Mouse (Mus musculus): ENCODE results near the gene Lingo3. TPM values are rescaled to one million over a fixed set of nuclear protein-coding genes. Genes with fewer than 3 reads are reported as not detected.
A peak's percentile ranks its signal among the peaks of the same experiment; 100 is the strongest.

The Lingo3 gene
- polyA plus RNA-seq, 1 experiment: not detected

DNA sequence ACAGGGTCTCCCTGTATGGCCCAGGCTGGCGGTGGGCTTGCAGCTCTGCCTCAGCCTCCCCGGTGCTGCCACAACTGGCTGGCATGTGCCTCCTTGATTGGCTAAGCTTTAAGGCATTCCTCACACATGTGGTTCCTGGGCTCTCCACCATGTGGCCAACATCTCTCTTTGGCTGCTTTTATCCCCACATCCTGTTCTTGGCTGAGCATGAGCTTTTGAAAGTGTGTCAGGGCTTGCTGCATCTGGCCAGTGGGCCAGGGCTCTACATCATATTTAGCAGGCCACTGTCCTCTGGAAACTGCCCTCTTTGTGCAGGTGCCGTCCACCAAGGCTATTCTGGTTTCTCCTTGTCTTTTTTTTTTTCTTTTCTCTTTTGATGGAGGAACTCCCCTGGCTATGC lies 12.4 kb upstream of the Lingo3 start:
- WGBS: 26% methylated on average over 3 of the region's 3 CpGs
- peak; percentile 17; the same call in 1 of the 2 replicates for TF ChIP-seq CTCF (IDR thresholded peaks at IDR 0.05; ENCODE audit: control insufficient read depth, insufficient read depth, low read length)
- no peak for TF ChIP-seq POLR2A (IDR thresholded peaks at IDR 0.05; ENCODE audit: borderline replicate concordance, control insufficient read depth, low read depth, low read length)
- peaks cover 6% of the 10 kb centered on the region for H3K4me1 ChIP-seq (ENCODE audit: control insufficient read depth, insufficient read depth, low read length)
- peak overlapping the region; percentile 98 for H3K4me3 ChIP-seq (replicated peaks; ENCODE audit: control insufficient read depth, low read depth, low read length)
- peak overlapping the region; percentile 97 for H3K27ac ChIP-seq (ENCODE audit: control insufficient read depth, insufficient read depth, low read depth, low read length, poor library complexity)

DNA sequence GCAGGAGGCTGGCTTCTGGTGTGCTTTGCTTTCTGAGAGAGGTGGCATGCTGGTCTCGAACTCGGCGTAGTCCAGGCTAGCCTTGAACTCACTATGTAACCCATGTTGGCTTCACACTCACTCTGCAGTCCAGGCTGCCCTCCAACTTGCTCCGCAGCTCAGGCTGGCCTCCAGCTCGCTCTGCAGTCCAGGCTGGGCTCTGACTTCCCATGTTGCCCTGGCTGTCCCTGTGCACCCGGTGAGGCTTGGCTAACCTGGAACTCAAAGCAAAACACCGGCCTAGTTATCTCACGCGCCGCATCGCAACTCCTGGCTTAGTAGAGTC lies 11.9 kb upstream of the Lingo3 start:
- Histone ChIP-seq H3K4me3 (replicated peaks; ENCODE audit: control insufficient read depth, low read depth, low read length) (peak overlapping the region; percentile 98), H3K27ac (ENCODE audit: control insufficient read depth, insufficient read depth, low read depth, low read length, poor library complexity) (peak overlapping the region; percentile 97), H3K4me1 (ENCODE audit: control insufficient read depth, insufficient read depth, low read length) (peaks cover 6% of the 10 kb centered on the region)
- peak; percentile 45; the same call in 1 of the 2 replicates for TF ChIP-seq POLR2A (IDR thresholded peaks at IDR 0.05; ENCODE audit: borderline replicate concordance, control insufficient read depth, low read depth, low read length)
- TF ChIP-seq CTCF (IDR thresholded peaks at IDR 0.05; ENCODE audit: control insufficient read depth, insufficient read depth, low read length): no peak
- 18% methylated on average over 11 of the region's 11 CpGs for WGBS

DNA sequence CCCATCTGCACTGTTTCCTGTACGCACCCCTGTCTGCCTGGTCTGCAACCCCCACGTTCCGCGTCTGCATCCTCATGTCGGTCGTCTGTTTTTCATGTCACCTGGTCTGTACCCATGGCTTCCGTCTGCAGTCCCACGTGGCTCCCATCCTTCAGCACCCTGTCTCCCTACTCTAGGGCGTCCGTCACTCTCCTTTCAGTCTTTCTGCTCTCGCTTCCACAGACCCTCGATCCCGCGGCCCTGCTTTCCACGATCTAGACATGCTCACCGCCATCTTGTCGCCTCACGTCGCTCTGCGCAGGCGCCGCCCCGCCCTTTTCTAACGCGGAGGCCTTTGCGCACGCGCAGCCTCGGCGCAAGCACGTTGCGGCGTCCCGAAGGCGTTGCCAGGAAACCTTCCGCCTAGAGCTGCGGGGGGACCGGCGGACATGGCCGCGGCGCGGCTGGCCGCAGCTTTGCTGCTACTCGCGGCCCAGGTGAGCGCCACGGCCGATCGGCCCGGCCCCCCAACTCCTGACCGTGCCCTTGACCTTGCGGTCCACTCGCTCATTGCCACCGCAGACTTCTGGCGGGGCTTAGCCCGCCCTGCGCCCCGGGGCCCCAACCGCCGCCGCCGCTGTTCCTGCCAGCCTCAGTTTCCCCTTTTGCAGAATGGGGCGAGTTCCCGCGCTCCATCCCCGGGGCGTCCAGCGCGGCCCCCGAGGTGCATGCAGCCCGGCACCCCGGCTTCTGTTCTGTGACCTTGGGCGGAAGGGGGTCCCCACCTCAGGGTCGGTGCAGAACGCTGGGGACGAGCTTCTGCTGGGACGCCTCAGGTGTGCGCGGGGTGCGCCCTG lies 11.3 kb upstream of the Lingo3 start, which contains the start of the genes Lsm7 and Sppl2b:
Gene Lsm7 (minus strand): TSS at position 297 of the 836 bp plus-strand sequence.
Gene Sppl2b (plus strand): TSS at position 363 of the 836 bp plus-strand sequence.
- Histone ChIP-seq H3K4me3 (replicated peaks; ENCODE audit: control insufficient read depth, low read depth, low read length) (peak within 1 kb of the TSS; percentile 98), H3K4me1 (ENCODE audit: control insufficient read depth, insufficient read depth, low read length) (peaks cover 6% of the 10 kb centered on the region), H3K27ac (ENCODE audit: control insufficient read depth, insufficient read depth, low read depth, low read length, poor library complexity) (peak within 1 kb of the TSS; percentile 97)
- WGBS: under 1% methylated on average over 81 of the region's 81 CpGs
- TF ChIP-seq CTCF (IDR thresholded peaks at IDR 0.05; ENCODE audit: control insufficient read depth, insufficient read depth, low read length) (no peak), POLR2A (IDR thresholded peaks at IDR 0.05; ENCODE audit: borderline replicate concordance, control insufficient read depth, low read depth, low read length) (peak; percentile 94)

DNA sequence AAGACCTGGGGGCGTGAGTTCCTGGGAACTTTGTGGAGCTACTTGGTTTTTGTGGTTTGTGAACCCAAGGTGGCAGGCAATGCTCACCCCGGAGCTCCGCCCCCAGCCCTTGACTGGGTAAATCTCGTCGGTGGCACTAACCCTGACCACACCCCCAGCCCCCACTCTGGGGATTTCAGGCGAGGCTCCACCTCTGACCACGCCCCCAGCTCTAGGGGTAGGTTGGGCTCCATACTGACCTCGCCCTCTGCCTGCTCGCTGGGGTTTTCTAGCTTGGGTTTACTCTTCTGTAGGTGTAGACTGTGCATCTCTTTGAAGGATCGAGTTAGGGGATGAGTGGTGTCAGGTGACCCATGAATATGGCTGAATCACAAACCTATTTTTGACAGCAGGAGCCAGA lies 4.7 kb upstream of the Lingo3 start:
- TF ChIP-seq CTCF (IDR thresholded peaks at IDR 0.05; ENCODE audit: control insufficient read depth, insufficient read depth, low read length): no peak
- TF ChIP-seq POLR2A (IDR thresholded peaks at IDR 0.05; ENCODE audit: borderline replicate concordance, control insufficient read depth, low read depth, low read length): no peak
- 2% methylated on average over 10 of the region's 10 CpGs for WGBS
- Histone ChIP-seq H3K27ac (ENCODE audit: control insufficient read depth, insufficient read depth, low read depth, low read length, poor library complexity) (no peak overlapping the region), H3K4me1 (ENCODE audit: control insufficient read depth, insufficient read depth, low read length) (no peaks in the 10 kb centered on the region), H3K4me3 (replicated peaks; ENCODE audit: control insufficient read depth, low read depth, low read length) (no peak overlapping the region)

DNA sequence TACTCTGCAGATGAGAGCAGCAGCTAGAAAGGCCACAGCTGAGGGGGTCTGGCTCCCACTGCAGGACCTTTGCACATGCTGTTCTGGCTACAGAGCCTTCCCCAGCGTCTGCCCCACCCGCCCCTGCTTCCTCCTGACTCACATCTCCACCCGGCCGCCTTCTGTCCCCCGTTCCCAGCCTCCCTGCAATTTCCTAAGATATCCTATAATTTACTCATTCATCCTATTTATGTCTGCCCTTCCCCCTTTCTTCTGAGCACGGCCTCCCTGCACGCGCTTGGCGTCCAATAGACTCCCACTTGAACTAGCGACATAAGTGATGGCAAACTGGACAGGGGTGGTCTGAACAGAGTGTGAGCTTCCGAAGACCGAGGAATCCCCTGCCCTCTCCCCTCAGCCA lies 1.9 kb upstream of the Lingo3 start:
- WGBS: 80% methylated on average over 12 of the region's 12 CpGs
- H3K27ac ChIP-seq (ENCODE audit: control insufficient read depth, insufficient read depth, low read depth, low read length, poor library complexity): no peak overlapping the region
- TF ChIP-seq CTCF (IDR thresholded peaks at IDR 0.05; ENCODE audit: control insufficient read depth, insufficient read depth, low read length) (no peak), POLR2A (IDR thresholded peaks at IDR 0.05; ENCODE audit: borderline replicate concordance, control insufficient read depth, low read depth, low read length) (no peak)
- H3K4me1 ChIP-seq (ENCODE audit: control insufficient read depth, insufficient read depth, low read length): no peaks in the 10 kb centered on the region
- H3K4me3 ChIP-seq (replicated peaks; ENCODE audit: control insufficient read depth, low read depth, low read length): no peak overlapping the region

GRCm38 (mm10) chr10:80845055-80845693 lies 1.3 kb upstream of the Lingo3 start:
- TF ChIP-seq POLR2A (IDR thresholded peaks at IDR 0.05; ENCODE audit: borderline replicate concordance, control insufficient read depth, low read depth, low read length): no peak
- no peak for TF ChIP-seq CTCF (IDR thresholded peaks at IDR 0.05; ENCODE audit: control insufficient read depth, insufficient read depth, low read length)
- Histone ChIP-seq H3K4me1 (ENCODE audit: control insufficient read depth, insufficient read depth, low read length) (no peaks in the 10 kb centered on the region), H3K27ac (ENCODE audit: control insufficient read depth, insufficient read depth, low read depth, low read length, poor library complexity) (no peak overlapping the region), H3K4me3 (replicated peaks; ENCODE audit: control insufficient read depth, low read depth, low read length) (no peak overlapping the region)
- 72% methylated on average over 8 of the region's 8 CpGs for WGBS

DNA sequence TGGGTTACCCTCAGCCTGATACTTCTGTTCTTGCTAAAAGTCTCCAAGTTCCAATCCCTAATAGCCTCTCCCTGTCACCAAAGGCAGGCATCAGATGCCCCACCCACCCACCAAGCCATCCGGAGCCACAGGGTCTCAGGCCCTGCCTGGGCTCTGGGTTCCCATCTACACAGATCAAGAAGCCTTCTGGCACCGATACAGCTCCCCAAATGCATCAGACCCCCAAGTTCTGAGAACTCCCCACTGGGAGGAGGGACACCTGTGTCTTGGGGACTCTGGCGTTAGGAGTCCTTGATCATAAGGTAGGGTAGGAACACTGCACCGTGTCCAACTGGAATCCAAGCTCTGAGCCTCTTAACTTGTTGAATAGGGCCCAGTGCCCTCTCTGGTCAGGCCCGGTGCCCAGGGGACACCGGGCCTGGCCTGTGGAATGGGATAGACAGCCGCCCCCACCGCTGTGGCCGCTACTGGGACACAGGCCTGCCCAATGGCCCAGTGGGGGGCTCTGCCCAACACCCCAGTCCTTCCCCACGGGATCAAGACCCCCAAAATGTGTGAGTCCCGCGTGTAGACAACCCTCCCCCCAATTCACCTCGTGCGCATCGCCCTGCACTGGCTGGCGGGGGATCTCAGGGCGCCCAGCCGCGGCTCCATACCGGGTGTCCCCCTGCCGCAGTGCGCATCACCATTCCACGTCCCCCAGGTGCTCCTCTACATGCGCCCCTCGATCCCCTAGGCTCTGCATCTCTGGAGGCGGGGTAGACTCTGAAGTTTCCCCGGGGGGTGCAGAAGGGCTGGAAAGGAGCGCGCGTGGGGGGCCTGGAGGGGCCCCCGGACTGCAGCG lies 530 bp downstream of the Lingo3 start:
- Histone ChIP-seq H3K4me1 (ENCODE audit: control insufficient read depth, insufficient read depth, low read length) (no peaks in the 10 kb centered on the region), H3K4me3 (replicated peaks; ENCODE audit: control insufficient read depth, low read depth, low read length) (no peak overlapping the region), H3K27ac (ENCODE audit: control insufficient read depth, insufficient read depth, low read depth, low read length, poor library complexity) (no peak overlapping the region)
- WGBS: 13% methylated on average over 32 of the region's 32 CpGs
- TF ChIP-seq POLR2A (IDR thresholded peaks at IDR 0.05; ENCODE audit: borderline replicate concordance, control insufficient read depth, low read depth, low read length): no peak
- no peak for TF ChIP-seq CTCF (IDR thresholded peaks at IDR 0.05; ENCODE audit: control insufficient read depth, insufficient read depth, low read length)

DNA sequence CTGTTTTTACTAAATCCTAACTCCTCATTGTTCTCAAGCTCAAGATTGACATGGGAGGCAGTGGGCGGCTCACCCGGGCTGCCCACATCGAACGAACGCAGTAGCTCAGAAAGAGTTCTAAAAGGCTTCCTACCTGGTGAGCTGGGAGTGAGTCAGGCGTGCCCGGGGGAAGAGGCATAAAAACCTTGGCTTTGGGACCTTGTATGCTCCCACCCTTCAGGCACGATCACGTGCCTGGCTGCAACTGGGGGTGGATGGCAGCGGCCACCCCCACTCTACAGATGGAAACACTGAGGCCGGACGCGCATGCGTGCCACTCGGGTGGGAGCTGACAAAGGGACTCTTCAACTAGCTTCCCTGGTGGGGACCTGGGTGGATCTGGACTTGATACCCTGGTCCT lies 1.5 kb downstream of the Lingo3 start:
- TF ChIP-seq POLR2A (IDR thresholded peaks at IDR 0.05; ENCODE audit: borderline replicate concordance, control insufficient read depth, low read depth, low read length) (no peak), CTCF (IDR thresholded peaks at IDR 0.05; ENCODE audit: control insufficient read depth, insufficient read depth, low read length) (no peak)
- Histone ChIP-seq H3K4me1 (ENCODE audit: control insufficient read depth, insufficient read depth, low read length) (no peaks in the 10 kb centered on the region), H3K4me3 (replicated peaks; ENCODE audit: control insufficient read depth, low read depth, low read length) (no peak overlapping the region), H3K27ac (ENCODE audit: control insufficient read depth, insufficient read depth, low read depth, low read length, poor library complexity) (no peak overlapping the region)
- WGBS: 83% methylated on average over 15 of the region's 15 CpGs
